Mouse (Mus musculus): Measurements from ENCODE around the gene Asb8. TPM values are rescaled to one million over a fixed set of nuclear protein-coding genes. Genes with fewer than 3 reads are reported as not detected.

The Asb8 gene
- 33.6 TPM for polyA plus RNA-seq (2014; fragmentation: Illumina TruSeq; extraction: RNeasy Lipid Tissue Mini Kit (QIAGEN cat#74804); ENCODE audit: low read depth, low replicate concordance)

GRCm38 (mm10) chr15:98165525-98165924 lies at the start of gene Asb8:
Gene Asb8, minus strand, starts transcription at chr15:98165625.

GRCm38 (mm10) chr15:98195442-98195841 lies 30.0 kb upstream of the Asb8 start, which contains the start of gene Olfr288:
Gene Olfr288, minus strand, starts transcription at chr15:98195542.

GRCm38 (mm10) chr15:98166963-98167644 lies 1.7 kb upstream of the Asb8 start, which contains the start of gene Ccdc184:
Gene Ccdc184, plus strand, starts transcription at chr15:98167158.

DNA sequence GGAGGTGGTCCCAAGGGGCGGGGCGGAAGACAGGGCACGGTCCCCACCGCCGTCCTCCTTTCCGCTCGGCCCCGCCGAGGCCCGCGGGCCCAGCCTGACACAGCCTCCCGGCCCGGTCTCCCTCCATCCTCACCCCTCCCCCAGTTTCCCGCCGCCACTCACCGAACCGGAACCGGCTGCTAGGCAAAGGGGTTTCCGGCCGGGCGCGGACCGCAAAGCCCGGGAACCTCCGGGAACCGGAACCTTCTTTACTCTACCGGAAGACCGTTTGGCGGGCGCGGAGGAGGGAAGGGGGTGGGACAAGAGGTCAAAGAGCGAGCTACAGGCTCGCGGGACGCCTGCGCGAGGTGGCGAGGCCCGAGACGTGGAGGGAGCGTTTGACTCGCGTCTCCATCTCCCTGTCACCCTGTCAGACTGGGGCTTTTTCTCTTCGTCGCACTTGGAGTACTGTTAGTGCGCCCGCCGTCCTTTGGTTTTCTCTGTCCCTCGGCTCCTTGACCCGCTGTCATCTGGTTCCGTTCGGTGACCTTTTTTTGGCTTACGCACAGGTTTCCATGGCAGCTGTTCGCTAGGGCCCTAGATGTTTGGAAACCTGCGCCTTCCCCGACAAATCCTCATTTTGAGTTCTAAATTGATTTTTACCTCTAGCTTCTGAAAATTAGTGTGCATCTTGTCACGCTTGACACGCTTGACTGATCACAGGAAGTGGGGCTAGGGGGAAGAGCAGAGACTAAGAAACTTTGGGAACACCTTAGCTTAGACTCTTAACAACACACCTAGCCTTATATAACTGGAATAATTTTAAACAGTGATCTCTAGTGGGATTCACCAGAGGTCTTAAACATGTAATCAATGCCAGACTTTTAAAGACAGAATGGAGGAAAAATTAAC lies 72.1 kb downstream of the Asb8 start, which contains the start of gene Senp1:
TSS of gene Senp1 (minus strand) at position 624 of the 891 bp plus-strand sequence.

GRCm38 (mm10) chr15:98092372-98093120 lies 72.9 kb downstream of the Asb8 start, which contains the start of gene Pfkm:
Gene Pfkm, plus strand, starts transcription at chr15:98092589.

Other genes with a start within 250 kb of the Asb8 start
- 13.0 TPM for gene Tmem106c, start 201.4 kb downstream of the Asb8 start, polyA plus RNA-seq (2014; fragmentation: Illumina TruSeq; extraction: RNeasy Lipid Tissue Mini Kit (QIAGEN cat#74804); ENCODE audit: low read depth, low replicate concordance)
- gene Col2a1, start 160.9 kb downstream of the Asb8 start, polyA plus RNA-seq (2014; fragmentation: Illumina TruSeq; extraction: RNeasy Lipid Tissue Mini Kit (QIAGEN cat#74804); ENCODE audit: low read depth, low replicate concordance) = 0.85 TPM
- gene Pfkm, start 73.0 kb downstream of the Asb8 start, polyA plus RNA-seq (2014; fragmentation: Illumina TruSeq; extraction: RNeasy Lipid Tissue Mini Kit (QIAGEN cat#74804); ENCODE audit: low read depth, low replicate concordance) = 23.1 TPM
- gene Senp1, start 71.9 kb downstream of the Asb8 start, polyA plus RNA-seq (2014; fragmentation: Illumina TruSeq; extraction: RNeasy Lipid Tissue Mini Kit (QIAGEN cat#74804); ENCODE audit: low read depth, low replicate concordance) = 111 TPM
- 2.3 TPM for gene Ccdc184, start 1.5 kb upstream of the Asb8 start, polyA plus RNA-seq (2014; fragmentation: Illumina TruSeq; extraction: RNeasy Lipid Tissue Mini Kit (QIAGEN cat#74804); ENCODE audit: low read depth, low replicate concordance)
- gene Olfr288, start 29.9 kb upstream of the Asb8 start, polyA plus RNA-seq (2014; fragmentation: Illumina TruSeq; extraction: RNeasy Lipid Tissue Mini Kit (QIAGEN cat#74804); ENCODE audit: low read depth, low replicate concordance) = not detected
- not detected for gene Gm44579, start 55.4 kb upstream of the Asb8 start, polyA plus RNA-seq (2014; fragmentation: Illumina TruSeq; extraction: RNeasy Lipid Tissue Mini Kit (QIAGEN cat#74804); ENCODE audit: low read depth, low replicate concordance)
- gene Olfr287, start 55.4 kb upstream of the Asb8 start, polyA plus RNA-seq (2014; fragmentation: Illumina TruSeq; extraction: RNeasy Lipid Tissue Mini Kit (QIAGEN cat#74804); ENCODE audit: low read depth, low replicate concordance) = not detected
- gene Olfr286, start 68.8 kb upstream of the Asb8 start, polyA plus RNA-seq (2014; fragmentation: Illumina TruSeq; extraction: RNeasy Lipid Tissue Mini Kit (QIAGEN cat#74804); ENCODE audit: low read depth, low replicate concordance) = not detected
- gene H1fnt, start 91.7 kb upstream of the Asb8 start, polyA plus RNA-seq (2014; fragmentation: Illumina TruSeq; extraction: RNeasy Lipid Tissue Mini Kit (QIAGEN cat#74804); ENCODE audit: low read depth, low replicate concordance) = 79.5 TPM
- gene Zfp641, start 130.5 kb upstream of the Asb8 start, polyA plus RNA-seq (2014; fragmentation: Illumina TruSeq; extraction: RNeasy Lipid Tissue Mini Kit (QIAGEN cat#74804); ENCODE audit: low read depth, low replicate concordance) = 0.67 TPM
- not detected for gene Olfr285, start 151.7 kb upstream of the Asb8 start, polyA plus RNA-seq (2014; fragmentation: Illumina TruSeq; extraction: RNeasy Lipid Tissue Mini Kit (QIAGEN cat#74804); ENCODE audit: low read depth, low replicate concordance)
- not detected for gene Olfr284, start 175.4 kb upstream of the Asb8 start, polyA plus RNA-seq (2014; fragmentation: Illumina TruSeq; extraction: RNeasy Lipid Tissue Mini Kit (QIAGEN cat#74804); ENCODE audit: low read depth, low replicate concordance)
- not detected for gene Olfr283, start 215.3 kb upstream of the Asb8 start, polyA plus RNA-seq (2014; fragmentation: Illumina TruSeq; extraction: RNeasy Lipid Tissue Mini Kit (QIAGEN cat#74804); ENCODE audit: low read depth, low replicate concordance)

Data from testis, adult 10 weeks (tissue).